17 mouse cellular contexts compared by ENCODE assay signal in the genomic region with DNA sequence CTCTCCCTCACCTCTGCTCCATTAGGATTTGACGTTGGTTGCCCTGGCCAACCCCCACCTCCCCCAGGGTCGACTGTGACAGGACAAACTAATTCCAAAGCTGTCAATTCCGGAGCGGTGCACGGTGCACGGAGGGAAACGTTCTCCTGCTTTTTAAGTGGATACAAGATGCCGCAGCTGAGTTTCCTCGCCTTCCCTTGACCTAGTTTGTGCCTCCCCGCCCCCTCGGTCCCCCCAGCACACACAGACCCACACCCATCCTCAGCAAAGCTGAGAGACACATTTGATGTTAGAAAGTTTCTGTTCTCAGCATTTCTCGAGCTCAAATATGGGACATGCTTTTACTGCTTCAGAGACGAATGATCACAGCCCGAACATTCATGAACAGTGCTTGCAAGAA. TPM values are rescaled to one million over a fixed set of nuclear protein-coding genes. Genes with fewer than 3 reads are reported as not detected.
DNase-seq lines count a peak whose midpoint lies in the region; ATAC-seq and TF ChIP-seq lines count a peak whose summit lies in the region.
"Had no signal": no experiment of that assay in that cellular context is flagged by ENCODE, and none has a peak within 500 bp of the region (broad histone marks: within the 10 kb centered on the region; RNA-seq: fewer than 3 reads in every experiment).

No protein-coding gene starts in this region.

- no peaks in the 10 kb centered on the region for H3K9me3 ChIP-seq in heart, embryonic 14.5 days (ENCODE audit: control insufficient read depth, low read length)
- no peaks in the 10 kb centered on the region for H3K9me3 ChIP-seq in lung, embryonic 15.5 days
- no peaks in the 10 kb centered on the region for H3K9me3 ChIP-seq in midbrain, postnatal 0 days (ENCODE audit: low read length)
- H3K9me3 ChIP-seq: limb, embryonic 15.5 days; stomach, embryonic 15.5 days had no signal

- 33% methylated on average over 14 of the region's 14 CpGs for WGBS in heart, embryonic 14.5 days
- WGBS in lung, embryonic 15.5 days: 21% methylated on average over 14 of the region's 14 CpGs
- 33% methylated on average over 14 of the region's 14 CpGs for WGBS in midbrain, postnatal 0 days

- no peak for DNase-seq in heart, adult 18-20 months
- DNase-seq in lung, postnatal 4 days: no peak
- peak; percentile 27 for DNase-seq in MN1 (ENCODE audit: low spot score)
- DNase-seq in midbrain, postnatal 0 days (ENCODE audit: low spot score): no peak
- no peak for DNase-seq in adipocyte (ENCODE audit: low spot score)
- no peak for DNase-seq in frontal cortex, postnatal 14 days (ENCODE audit: low spot score in 2 of 2)
- DNase-seq: adrenal gland, adult 8-10 months; cerebellum, postnatal 14 days; heart, postnatal 4 days; kidney, postnatal 4 days; lung, postnatal 14 days had no signal

- no peak overlapping the region for H3K27ac ChIP-seq in heart, embryonic 14.5 days (replicated peaks in 1 of 2; ENCODE audit: control insufficient read depth in 1 of 2, insufficient read depth in 1 of 2, low read depth in 2 of 2, low read length in 2 of 2)
- no peak overlapping the region for H3K27ac ChIP-seq in lung, embryonic 15.5 days
- no peak overlapping the region for H3K27ac ChIP-seq in midbrain, postnatal 0 days (ENCODE audit: low read depth, low read length)
- H3K27ac ChIP-seq: limb, embryonic 15.5 days; stomach, embryonic 15.5 days had no signal

- peaks cover 0 to 4% of the 10 kb centered on the region in 2 experiments; a peak in 1 of 4 replicates for H3K4me1 ChIP-seq in heart, embryonic 14.5 days (ENCODE audit: control insufficient read depth in 2 of 2, insufficient read depth in 2 of 2, low read length in 2 of 2)
- H3K4me1 ChIP-seq in lung, embryonic 15.5 days: peaks cover 4% of the 10 kb centered on the region
- H3K4me1 ChIP-seq in midbrain, postnatal 0 days (ENCODE audit: insufficient read depth, low read length): no peaks in the 10 kb centered on the region
- H3K4me1 ChIP-seq: stomach, embryonic 15.5 days had no signal

- H3K4me2 ChIP-seq in heart, embryonic 14.5 days (ENCODE audit: low read length): peak overlapping the region; percentile 31
- H3K4me2 ChIP-seq in lung, embryonic 15.5 days: peak overlapping the region; percentile 17
- H3K4me2 ChIP-seq in midbrain, postnatal 0 days (ENCODE audit: low read depth, low read length, poor library complexity, severe bottlenecking): peak overlapping the region; percentile 9; the same call in 1 of the 2 replicates
- H3K4me2 ChIP-seq: limb, embryonic 15.5 days; stomach, embryonic 15.5 days had no signal

- H3K27me3 ChIP-seq in heart, embryonic 14.5 days (ENCODE audit: control insufficient read depth, insufficient read depth, low read length): 0 out of 2 replicates have a peak, but pooled peaks cover 6% of the 10 kb centered on the region
- H3K27me3 ChIP-seq in lung, embryonic 15.5 days: no peaks in the 10 kb centered on the region; the same call in 1 of the 2 replicates
- H3K27me3 ChIP-seq in midbrain, postnatal 0 days (ENCODE audit: insufficient read depth, low read length): no peaks in the 10 kb centered on the region
- H3K27me3 ChIP-seq: limb, embryonic 15.5 days; stomach, embryonic 15.5 days had no signal

- H3K9ac ChIP-seq in heart, embryonic 14.5 days (ENCODE audit: low read length): no peak overlapping the region
- no peak overlapping the region for H3K9ac ChIP-seq in lung, embryonic 15.5 days
- H3K9ac ChIP-seq in midbrain, postnatal 0 days (replicated peaks; ENCODE audit: low read length, poor library complexity, severe bottlenecking): no peak overlapping the region
- H3K9ac ChIP-seq: limb, embryonic 15.5 days; stomach, embryonic 15.5 days had no signal

- TF ChIP-seq CTCF in midbrain, postnatal 0 days (IDR thresholded peaks at IDR 0.05): no peak

- H3K4me3 ChIP-seq in heart, embryonic 14.5 days (ENCODE audit: control insufficient read depth in 1 of 2, insufficient read depth in 1 of 2, low read depth in 1 of 2, low read length in 2 of 2): no peak overlapping the region
- no peak overlapping the region; the same call in 1 of the 2 replicates for H3K4me3 ChIP-seq in lung, embryonic 15.5 days
- H3K4me3 ChIP-seq in midbrain, postnatal 0 days (ENCODE audit: low read depth, low read length): no peak overlapping the region
- H3K4me3 ChIP-seq: limb, embryonic 15.5 days; myocyte; stomach, embryonic 15.5 days had no signal

- ATAC-seq in heart, embryonic 14.5 days (ENCODE audit: insufficient number of reproducible peaks, insufficient read depth, low FRiP score, low read depth): no peak
- no peak for ATAC-seq in lung, embryonic 15.5 days (ENCODE audit: borderline replicate concordance, extremely low read depth, low FRiP score, low TSS enrichment)
- ATAC-seq in midbrain, postnatal 0 days (ENCODE audit: low FRiP score): no peak
- ATAC-seq: intestine, postnatal 0 days had no signal

- H3K36me3 ChIP-seq in heart, embryonic 14.5 days (ENCODE audit: control insufficient read depth, insufficient read depth, low read length): no peaks in the 10 kb centered on the region
- H3K36me3 ChIP-seq in lung, embryonic 15.5 days: no peaks in the 10 kb centered on the region
- no peaks in the 10 kb centered on the region for H3K36me3 ChIP-seq in midbrain, postnatal 0 days (ENCODE audit: insufficient read depth, low read length)
- H3K36me3 ChIP-seq: limb, embryonic 15.5 days; stomach, embryonic 15.5 days had no signal

RNA-seq across cellular contexts. Expression of a gene that starts 40.9 kb away (rescaled TPM):
- polyA plus RNA-seq in heart, embryonic 14.5 days (2014; fragmentation: Nextera tagmentation; extraction: Ambion mirVana): 0.07 TPM in 2 replicates
- total RNA-seq in heart, adult 18-20 months (2021): under 1 TPM in 1 of 2 experiments, not detected in 1; 0.18 TPM
- polyA plus RNA-seq in lung, embryonic 15.5 days (2015; fragmentation: Nextera tagmentation; extraction: Ambion mirVana): 1.1 and 1.5 TPM in 2 replicates
- total RNA-seq in midbrain, postnatal 0 days (2014; rRNA removed): 0.93 and 2.3 TPM in 2 replicates
- 0.48 and 0.65 TPM in 2 replicates for polyA plus RNA-seq in midbrain, postnatal 0 days (2015; fragmentation: Nextera tagmentation; extraction: Ambion mirVana)
- polyA plus RNA-seq: myocyte had no signal

RNA-seq across cellular contexts. Expression of a gene that starts 58.3 kb away (rescaled TPM):
- 2.1 and 2.4 TPM in 2 replicates for polyA plus RNA-seq in heart, embryonic 14.5 days (2014; fragmentation: Nextera tagmentation; extraction: Ambion mirVana)
- total RNA-seq in heart, adult 18-20 months (2021): 1 to 10 TPM; 1.0 to 3.4 TPM
- polyA plus RNA-seq in lung, embryonic 15.5 days (2015; fragmentation: Nextera tagmentation; extraction: Ambion mirVana): 2.4 and 2.7 TPM in 2 replicates
- total RNA-seq in midbrain, postnatal 0 days (2014; rRNA removed): 0.19 and 0.66 TPM in 2 replicates
- polyA plus RNA-seq in midbrain, postnatal 0 days (2015; fragmentation: Nextera tagmentation; extraction: Ambion mirVana): 0.07 TPM in 1 of 2 replicates, not detected in the other
- polyA plus RNA-seq: myocyte had no signal
